Comparison of ENCODE assay signal across 17 mouse cellular contexts in the genomic region with DNA sequence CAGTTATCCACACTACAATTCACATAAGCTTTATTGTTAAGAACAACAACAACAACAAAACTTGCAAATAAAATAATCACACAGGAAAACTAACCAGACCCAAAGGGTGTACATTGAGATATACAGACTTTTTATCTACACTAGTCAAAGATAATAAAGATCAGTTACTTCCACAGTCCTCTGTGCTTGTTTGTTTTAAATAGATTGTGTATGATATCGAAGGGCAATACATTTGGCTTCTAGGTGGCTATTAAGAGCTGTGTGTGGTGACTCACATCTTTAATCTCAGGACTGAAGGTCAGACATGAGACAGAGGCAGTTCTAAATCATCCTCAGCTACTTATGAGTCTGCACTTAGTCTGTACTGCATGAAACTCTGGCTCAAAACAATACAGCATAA. TPM values are rescaled to one million over a fixed set of nuclear protein-coding genes. Genes with fewer than 3 reads are reported as not detected.
DNase-seq lines count a peak whose midpoint lies in the region; ATAC-seq and TF ChIP-seq lines count a peak whose summit lies in the region.
"Had no signal": no experiment of that assay in that cellular context is flagged by ENCODE, and none has a peak within 500 bp of the region (broad histone marks: within the 10 kb centered on the region; RNA-seq: fewer than 3 reads in every experiment).

No protein-coding gene starts in this region.

- H3K4me3 ChIP-seq in megakaryocyte, embryonic 14.5 days (replicated peaks): peak overlapping the region; percentile 7
- no peak overlapping the region for H3K4me3 ChIP-seq in small intestine, adult 2 months (ENCODE audit: low read depth, low read length)
- H3K4me3 ChIP-seq: embryonic facial prominence, embryonic 12.5 days; heart, adult 2 months; neural tube, embryonic 12.5 days had no signal

- TF ChIP-seq CTCF in small intestine, adult 2 months (IDR thresholded peaks at IDR 0.05; ENCODE audit: extremely low read depth, insufficient read length, insufficient replicate concordance, low read depth, low read length): no peak

- H3K27ac ChIP-seq in small intestine, adult 2 months (ENCODE audit: insufficient read depth, low read depth, low read length): peak overlapping the region; percentile 52; the same call in 1 of the 2 replicates
- H3K27ac ChIP-seq: embryonic facial prominence, embryonic 12.5 days; heart, adult 2 months; neural tube, embryonic 12.5 days had no signal

- peaks cover 92% of the 10 kb centered on the region for H3K4me1 ChIP-seq in megakaryocyte, embryonic 14.5 days
- H3K4me1 ChIP-seq in small intestine, adult 2 months (ENCODE audit: control insufficient read depth, insufficient read depth, insufficient read length, low read length): peaks cover 7% of the 10 kb centered on the region; the same call in 1 of the 2 replicates
- H3K4me1 ChIP-seq: neural tube, embryonic 12.5 days had no signal

- H3K27me3 ChIP-seq in megakaryocyte, embryonic 14.5 days (replicated peaks): no peaks in the 10 kb centered on the region
- no peaks in the 10 kb centered on the region for H3K27me3 ChIP-seq in small intestine, adult 2 months (ENCODE audit: control insufficient read depth, insufficient read depth, low read length)
- H3K27me3 ChIP-seq: embryonic facial prominence, embryonic 12.5 days; neural tube, embryonic 12.5 days had no signal

- intact Hi-C loops in gastrocnemius, postnatal 36 days (cut with DNase I): no loop called here

- H3K9me3 ChIP-seq in megakaryocyte, embryonic 14.5 days: no peaks in the 10 kb centered on the region
- H3K9me3 ChIP-seq: embryonic facial prominence, embryonic 12.5 days; neural tube, embryonic 12.5 days had no signal

- no peak for ATAC-seq in megakaryocyte, adult 5-6 weeks (ENCODE audit: poor library complexity, severe bottlenecking)
- ATAC-seq: inflammation-experienced regulatory T-cells, adult 6 months; Patski had no signal

- no peaks in the 10 kb centered on the region for H3K36me3 ChIP-seq in megakaryocyte, embryonic 14.5 days (replicated peaks; ENCODE audit: low read length)
- no peaks in the 10 kb centered on the region for H3K36me3 ChIP-seq in small intestine, adult 2 months (ENCODE audit: control insufficient read depth, insufficient read depth, low read length)
- H3K36me3 ChIP-seq: embryonic facial prominence, embryonic 12.5 days; neural tube, embryonic 12.5 days had no signal

- TF ChIP-seq POLR2A in small intestine, adult 2 months (IDR thresholded peaks at IDR 0.05; ENCODE audit: low read depth, low read length): no peak

- WGBS in large intestine, adult 2 months: 13% methylated on average over 1 of the region's 1 CpGs
- 15% methylated on average over 1 of the region's 1 CpGs for WGBS in small intestine, adult 2 months

- DNase-seq in c-Kit-positive CD71-positive TER-119-positive erythroid progenitor cells, embryonic 14.5 days (ENCODE audit: low spot score): peak; percentile 54
- DNase-seq in large intestine, adult 2 months (ENCODE audit: low read depth, low spot score): peak; percentile 39
- no peak for DNase-seq in frontal cortex, postnatal 36 days (ENCODE audit: low spot score in 2 of 2)
- DNase-seq in gastrocnemius, postnatal 36 days: no peak
- DNase-seq: cerebellum, adult 11 months; heart, adult 2 months; kidney, postnatal 36 days; left cerebral cortex, postnatal 4 days; lung, adult 2 months; right cerebral cortex, postnatal 4 days had no signal

RNA-seq across cellular contexts. Expression of gene Rap1a, which starts 6.5 kb away (rescaled TPM):
- polyA plus RNA-seq in megakaryocyte, embryonic 14.5 days (2012; ENCODE audit: insufficient read depth, low replicate concordance): 3.2 and 38.3 TPM in 2 replicates
- 278 and 301 TPM in 2 replicates for total RNA-seq in megakaryocyte, adult 5-6 weeks (2015)
- 210 and 223 TPM in 2 replicates for total RNA-seq in megakaryocyte, adult 5-6 weeks (2017)
- polyA plus RNA-seq in large intestine, adult 2 months (2012; rRNA removed): 10.6 and 11.2 TPM in 2 replicates
- 0.25 and 0.89 TPM in 2 replicates for polyA plus RNA-seq in small intestine, adult 2 months (2012; rRNA removed)
- total RNA-seq in gastrocnemius, postnatal 36 days (2021): 10 to 100 TPM; 81.0 to 87.5 TPM

Comparison
In these comparisons a context has a peak if more than half of its experiments do, and no peak if none do; other contexts are left out.
1. DNase-seq: peak in c-Kit-positive CD71-positive TER-119-positive erythroid progenitor cells, embryonic 14.5 days (single experiment) and large intestine, adult 2 months (single experiment); none in frontal cortex, postnatal 36 days (0 of 2) and gastrocnemius, postnatal 36 days (0 of 2).